Mouse (Mus musculus) liver, embryonic 14.5 days (tissue): ENCODE measurements at regions not wholly inside any gene's neighbourhood (a gene's known extent, or its start where the extent isn't known, plus 50 kb on each side); places are given as distances from the start of the nearest gene placed in this dataset.

ENCODE experiments used
- CTCF ChIP-seq: IDR thresholded peaks from 2 replicates; pipeline ENCODE4 v1.5.1; 2016; ENCODE audit warnings: antibody characterized with exemption, low read depth, control low read depth
- EP300 ChIP-seq: IDR thresholded peaks from 2 replicates; pipeline ENCODE4 v1.6.1; 2016; ENCODE audit warnings: antibody characterized with exemption, low read depth

DNA sequence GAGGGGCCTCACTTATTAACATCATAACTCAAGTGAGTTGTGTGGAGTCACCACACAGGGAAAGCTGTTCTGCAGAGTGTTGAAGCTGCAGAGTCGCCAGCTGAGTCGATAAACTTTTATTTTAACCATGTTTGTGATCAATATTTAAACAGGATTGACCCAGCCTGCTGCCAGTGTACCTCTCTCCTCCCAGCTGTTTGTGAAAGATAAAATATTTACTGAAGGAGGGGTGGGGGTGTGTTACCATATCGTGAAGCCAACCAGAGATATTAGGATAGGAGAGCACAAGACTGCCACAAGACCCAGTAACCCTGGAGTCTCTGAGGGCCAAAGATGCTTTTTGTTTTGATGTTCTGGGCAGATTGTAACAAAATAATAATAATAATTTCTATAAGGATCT, 309.4 kb upstream of the Plxna2 start:
- no peak for TF ChIP-seq CTCF
- peak; percentile 65 for TF ChIP-seq EP300
